Comparison of ENCODE assay signal across 9 mouse cellular contexts in the genomic region with DNA sequence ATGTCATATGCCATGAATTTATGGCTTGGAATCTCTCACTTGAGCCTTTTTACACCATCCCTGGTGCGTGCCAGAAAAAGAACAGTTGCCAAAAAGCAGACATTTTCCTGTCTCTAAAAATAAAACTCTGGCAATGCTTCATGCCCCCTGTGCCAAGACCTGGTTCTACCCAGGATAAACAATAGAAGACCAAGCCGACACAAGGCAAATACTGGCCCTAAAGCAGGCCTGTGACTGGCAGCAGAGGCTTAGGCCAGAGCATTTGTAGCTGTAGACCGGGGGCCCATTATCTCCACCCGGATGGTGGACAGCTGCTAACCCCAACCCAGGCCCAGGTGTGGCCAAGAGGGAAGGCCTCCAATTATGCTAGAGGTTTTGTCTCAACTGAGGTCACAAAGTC. TPM values are rescaled to one million over a fixed set of nuclear protein-coding genes. Genes with fewer than 3 reads are reported as not detected.
DNase-seq lines count a peak whose midpoint lies in the region; ATAC-seq lines count a peak whose summit lies in the region.
"Had no signal": no experiment of that assay in that cellular context is flagged by ENCODE, and none has a peak within 500 bp of the region (broad histone marks: within the 10 kb centered on the region; RNA-seq: fewer than 3 reads in every experiment).

No protein-coding gene starts in this region.

- DNase-seq in midbrain, embryonic 10.5 days (ENCODE audit: low spot score) = no peak
- peak; percentile 97 for DNase-seq in cerebellum, adult 9-10 months
- DNase-seq in skeletal muscle tissue, adult 2 months (ENCODE audit: low read depth, low spot score) = peak; percentile 25
- DNase-seq in spleen, postnatal 4 days (ENCODE audit: low spot score in 2 of 2) = no peak
- DNase-seq in thymus, postnatal 36 days = no peak
- no peak for DNase-seq in left cerebral cortex, adult 18-20 months (ENCODE audit: low spot score in 2 of 2)

- H3K36me3 ChIP-seq in midbrain, embryonic 10.5 days = no peaks in the 10 kb centered on the region
- H3K36me3 ChIP-seq in midbrain, embryonic 13.5 days = no peaks in the 10 kb centered on the region
- H3K36me3 ChIP-seq in heart, embryonic 13.5 days = no peaks in the 10 kb centered on the region
- H3K36me3 ChIP-seq: neural tube, embryonic 12.5 days had no signal

- H3K27me3 ChIP-seq in midbrain, embryonic 10.5 days (ENCODE audit: low read depth, poor library complexity, severe bottlenecking) = no peaks in the 10 kb centered on the region
- H3K27me3 ChIP-seq in midbrain, embryonic 13.5 days = no peaks in the 10 kb centered on the region
- no peaks in the 10 kb centered on the region for H3K27me3 ChIP-seq in heart, embryonic 13.5 days (replicated peaks)
- H3K27me3 ChIP-seq: neural tube, embryonic 12.5 days had no signal

- no peak overlapping the region for H3K9ac ChIP-seq in midbrain, embryonic 13.5 days (replicated peaks)
- no peak overlapping the region for H3K9ac ChIP-seq in heart, embryonic 13.5 days
- H3K9ac ChIP-seq: neural tube, embryonic 12.5 days had no signal

- no peak overlapping the region for H3K4me3 ChIP-seq in midbrain, embryonic 10.5 days
- H3K4me3 ChIP-seq in midbrain, embryonic 13.5 days (replicated peaks) = no peak overlapping the region
- H3K4me3 ChIP-seq in heart, embryonic 13.5 days = no peak overlapping the region
- H3K4me3 ChIP-seq: neural tube, embryonic 12.5 days had no signal

- WGBS in midbrain, embryonic 10.5 days = 86% methylated on average over 4 of the region's 4 CpGs
- 83% methylated on average over 4 of the region's 4 CpGs for WGBS in midbrain, embryonic 13.5 days
- WGBS in heart, embryonic 13.5 days = 69% methylated on average over 4 of the region's 4 CpGs

- no peak for ATAC-seq in midbrain, embryonic 13.5 days
- ATAC-seq in heart, embryonic 13.5 days (ENCODE audit: extremely low read depth, insufficient number of reproducible peaks, low FRiP score, low TSS enrichment) = no peak

- peaks cover 30% of the 10 kb centered on the region for H3K4me1 ChIP-seq in midbrain, embryonic 10.5 days
- H3K4me1 ChIP-seq in midbrain, embryonic 13.5 days (replicated peaks) = peaks cover 21% of the 10 kb centered on the region
- peaks cover 46% of the 10 kb centered on the region for H3K4me1 ChIP-seq in heart, embryonic 13.5 days

- H3K27ac ChIP-seq in midbrain, embryonic 10.5 days (replicated peaks) = 0 out of 2 replicates have a peak overlapping the region, but pooled peaks have one; percentile 10
- no peak overlapping the region for H3K27ac ChIP-seq in midbrain, embryonic 13.5 days
- peak overlapping the region; percentile 94 for H3K27ac ChIP-seq in heart, embryonic 13.5 days (replicated peaks)
- H3K27ac ChIP-seq: neural tube, embryonic 12.5 days had no signal

- no peak overlapping the region for H3K4me2 ChIP-seq in midbrain, embryonic 13.5 days (replicated peaks)
- no peak overlapping the region for H3K4me2 ChIP-seq in heart, embryonic 13.5 days
- H3K4me2 ChIP-seq: neural tube, embryonic 12.5 days had no signal

- no peaks in the 10 kb centered on the region for H3K9me3 ChIP-seq in midbrain, embryonic 10.5 days (replicated peaks)
- no peaks in the 10 kb centered on the region for H3K9me3 ChIP-seq in midbrain, embryonic 13.5 days
- H3K9me3 ChIP-seq in heart, embryonic 13.5 days = no peaks in the 10 kb centered on the region
- H3K9me3 ChIP-seq: neural tube, embryonic 12.5 days had no signal

RNA-seq across cellular contexts. Expression of a gene that starts 41.5 kb away (rescaled TPM):
- not detected in 2 replicates for polyA plus RNA-seq in midbrain, embryonic 10.5 days (2016; fragmentation: Nextera tagmentation; extraction: Ambion mirVana)
- not detected in 2 replicates for polyA plus RNA-seq in midbrain, embryonic 13.5 days (2015; fragmentation: Nextera tagmentation; extraction: Ambion mirVana)
- not detected in 2 replicates for polyA plus RNA-seq in heart, embryonic 13.5 days (2015; fragmentation: Nextera tagmentation; extraction: Ambion mirVana)
- not detected for total RNA-seq in left cerebral cortex, adult 18-20 months (2021)
- polyA plus RNA-seq: neural tube, embryonic 12.5 days had no signal

Comparison
In these comparisons a context has a peak if more than half of its experiments do, and no peak if none do; other contexts are left out.
1. DNase-seq: peak in cerebellum, adult 9-10 months (single experiment) and skeletal muscle tissue, adult 2 months (single experiment); none in midbrain, embryonic 10.5 days (single experiment), spleen, postnatal 4 days (0 of 2), thymus, postnatal 36 days (0 of 2) and left cerebral cortex, adult 18-20 months (0 of 2).